Mouse (Mus musculus) mesoderm, embryonic 11.5 days (tissue): ENCODE results near the gene Far2.

Experiments used
- DNase-seq: peaks from one replicate; pipeline ENCODE4 v3.0.0-alpha.2; 2012; ENCODE audit warnings: low read depth, low spot score

Far2 gene

GRCm38 (mm10) chr6:148218235-148219076, 171.4 kb downstream of the Far2 start:
- DNase-seq: no peak

GRCm38 (mm10) chr6:148222686-148223085, 175.6 kb downstream of the Far2 start:
- DNase-seq: no peak

- no peak for DNase-seq
These were observed 180.5 kb downstream of the Far2 start for GRCm38 (mm10) chr6:148227542-148227941.
